In genomic region chr11:115506586-115506985, GRCm38 (mm10) we compare ENCODE assay signal across 20 mouse cellular contexts. TPM values are rescaled to one million over a fixed set of nuclear protein-coding genes. Genes with fewer than 3 reads are reported as not detected.
DNase-seq lines count a peak whose midpoint lies in the region; ATAC-seq and TF ChIP-seq lines count a peak whose summit lies in the region.
"Had no signal": no experiment of that assay in that cellular context is flagged by ENCODE, and none has a peak within 500 bp of the region (broad histone marks: within the 10 kb centered on the region; RNA-seq: fewer than 3 reads in every experiment).

No protein-coding gene starts in this region.

- peaks cover 53% of the 10 kb centered on the region for H3K4me1 ChIP-seq in heart, embryonic 11.5 days (ENCODE audit: control insufficient read depth, insufficient read depth, low read length)
- peaks cover 58% of the 10 kb centered on the region for H3K4me1 ChIP-seq in midbrain, embryonic 10.5 days
- peaks cover 15% of the 10 kb centered on the region for H3K4me1 ChIP-seq in midbrain, postnatal 0 days (ENCODE audit: insufficient read depth, low read length)

- H3K79me2 ChIP-seq in myocyte (ENCODE audit: control insufficient read depth, insufficient read depth), result peaks cover 84% of the 10 kb centered on the region

- H3K4me2 ChIP-seq in heart, embryonic 11.5 days, result no peak overlapping the region; the same call in 1 of the 2 replicates
- H3K4me2 ChIP-seq in midbrain, postnatal 0 days (ENCODE audit: low read depth, low read length, poor library complexity, severe bottlenecking), result no peak overlapping the region
- peak overlapping the region; percentile 10 for H3K4me2 ChIP-seq in myocyte (ENCODE audit: low read depth)
- H3K4me2 ChIP-seq: embryonic facial prominence, embryonic 12.5 days; lung, embryonic 14.5 days; midbrain, embryonic 11.5 days had no signal

- no peak for TF ChIP-seq CTCF in midbrain, postnatal 0 days (IDR thresholded peaks at IDR 0.05)

- intact Hi-C loops in heart, postnatal 36 days (cut with DNase I), result no loop called here

- peak overlapping the region; percentile 10; the same call in 1 of the 2 replicates for H3K27ac ChIP-seq in heart, embryonic 11.5 days (ENCODE audit: low read depth, low read length)
- H3K27ac ChIP-seq in midbrain, embryonic 10.5 days (replicated peaks), result no peak overlapping the region
- no peak overlapping the region for H3K27ac ChIP-seq in midbrain, postnatal 0 days (ENCODE audit: low read depth, low read length)
- H3K27ac ChIP-seq: embryonic facial prominence, embryonic 12.5 days; kidney, postnatal 0 days had no signal

- H3K9ac ChIP-seq in heart, embryonic 11.5 days (ENCODE audit: low read depth, low read length), result 0 out of 2 replicates have a peak overlapping the region, but pooled peaks have one; percentile 5
- H3K9ac ChIP-seq in midbrain, postnatal 0 days (replicated peaks; ENCODE audit: low read length, poor library complexity, severe bottlenecking), result no peak overlapping the region
- H3K9ac ChIP-seq: embryonic facial prominence, embryonic 12.5 days; lung, embryonic 14.5 days had no signal

- no peak overlapping the region for H3ac ChIP-seq in myocyte (ENCODE audit: control insufficient read depth, insufficient read length)

- no peaks in the 10 kb centered on the region for H3K27me3 ChIP-seq in heart, embryonic 11.5 days (ENCODE audit: control insufficient read depth, insufficient read depth, low read length)
- no peaks in the 10 kb centered on the region for H3K27me3 ChIP-seq in midbrain, embryonic 10.5 days (ENCODE audit: low read depth, poor library complexity, severe bottlenecking)
- H3K27me3 ChIP-seq in midbrain, postnatal 0 days (ENCODE audit: insufficient read depth, low read length), result no peaks in the 10 kb centered on the region
- no peaks in the 10 kb centered on the region for H3K27me3 ChIP-seq in myocyte (ENCODE audit: control insufficient read depth, insufficient read depth, insufficient read length)
- H3K27me3 ChIP-seq: embryonic facial prominence, embryonic 12.5 days had no signal

- WGBS in heart, embryonic 11.5 days (ENCODE audit: insufficient replicate concordance), result 55% methylated on average over 3 of the region's 3 CpGs
- 79% methylated on average over 3 of the region's 3 CpGs for WGBS in midbrain, embryonic 10.5 days
- WGBS in midbrain, postnatal 0 days, result 62% methylated on average over 3 of the region's 3 CpGs

- no peak for TF ChIP-seq POLR2A in myocyte (IDR thresholded peaks at IDR 0.05; ENCODE audit: insufficient read length, low read depth)

- H3K36me3 ChIP-seq in heart, embryonic 11.5 days (ENCODE audit: control insufficient read depth, insufficient read depth, low read length), result peaks cover 6% of the 10 kb centered on the region
- peaks cover 70% of the 10 kb centered on the region for H3K36me3 ChIP-seq in midbrain, embryonic 10.5 days
- H3K36me3 ChIP-seq in midbrain, postnatal 0 days (ENCODE audit: insufficient read depth, low read length), result peaks cover 7% of the 10 kb centered on the region
- H3K36me3 ChIP-seq in myocyte (ENCODE audit: control insufficient read depth, insufficient read depth), result peaks cover 12% of the 10 kb centered on the region

- H3K9me3 ChIP-seq in heart, embryonic 11.5 days (replicated peaks; ENCODE audit: control insufficient read depth, low read length), result no peaks in the 10 kb centered on the region
- no peaks in the 10 kb centered on the region for H3K9me3 ChIP-seq in midbrain, embryonic 10.5 days (replicated peaks)
- no peaks in the 10 kb centered on the region for H3K9me3 ChIP-seq in midbrain, postnatal 0 days (ENCODE audit: low read length)
- H3K9me3 ChIP-seq: embryonic facial prominence, embryonic 12.5 days had no signal

- no peak overlapping the region for H3K4me3 ChIP-seq in heart, embryonic 11.5 days (ENCODE audit: low read depth, low read length)
- H3K4me3 ChIP-seq in midbrain, embryonic 10.5 days, result 0 out of 2 replicates have a peak overlapping the region, but pooled peaks have one; percentile 2
- H3K4me3 ChIP-seq in midbrain, postnatal 0 days (ENCODE audit: low read depth, low read length), result no peak overlapping the region
- no peak overlapping the region for H3K4me3 ChIP-seq in myocyte
- H3K4me3 ChIP-seq: embryonic facial prominence, embryonic 12.5 days had no signal

- no peak for DNase-seq in heart, postnatal 36 days
- no peak for DNase-seq in midbrain, embryonic 10.5 days (ENCODE audit: low spot score)
- no peak for DNase-seq in midbrain, postnatal 0 days (ENCODE audit: low spot score)
- peak; percentile 80 for DNase-seq in liver
- DNase-seq in kidney, postnatal 14 days, result no peak
- DNase-seq in urinary bladder, postnatal 25 days (ENCODE audit: low spot score), result no peak
- DNase-seq: adrenal gland, adult 8-10 months; cerebellum, postnatal 25 days; layer of hippocampus, adult 9-11 months; lung, embryonic 14.5 days; thymus, postnatal 14 days had no signal

- ATAC-seq in heart, embryonic 11.5 days (replicated peaks; ENCODE audit: insufficient number of reproducible peaks, low FRiP score, low TSS enrichment), result peak; percentile 43; the same call in 1 of the 2 replicates
- no peak for ATAC-seq in midbrain, postnatal 0 days (ENCODE audit: low FRiP score)
- ATAC-seq: forebrain, embryonic 14.5 days had no signal

TF ChIP-seq in myocyte, 11 proteins besides CTCF, POLR2A, EP300 and RAD21:
- TF ChIP-seq TCF3 (IDR thresholded peaks at IDR 0.05; ENCODE audit: insufficient read length, low read depth) (no peak), CEBPB (IDR thresholded peaks at IDR 0.05; ENCODE audit: insufficient read depth, poor library complexity, severe bottlenecking) (no peak), MAX (IDR thresholded peaks at IDR 0.05; ENCODE audit: low read depth) (no peak), SRF (IDR thresholded peaks at IDR 0.05; ENCODE audit: control insufficient read depth, insufficient read length, low read depth) (no peak), E2F4 (IDR thresholded peaks at IDR 0.05; ENCODE audit: insufficient read depth) (no peak), REST (IDR thresholded peaks at IDR 0.05; ENCODE audit: insufficient read depth, insufficient read length) (no peak), TCF12 (IDR thresholded peaks at IDR 0.05; ENCODE audit: insufficient read depth, poor library complexity, severe bottlenecking) (no peak), MYOG (IDR thresholded peaks at IDR 0.05; ENCODE audit: control insufficient read depth in 1 of 3, insufficient read depth in 1 of 3, insufficient read length in 2 of 3, low read depth in 2 of 3) (peak in 1 of 3 experiments; percentile 50), MYOD1 (IDR thresholded peaks at IDR 0.05; ENCODE audit: control insufficient read depth in 1 of 3, insufficient read length in 2 of 3, low read depth in 2 of 3) (peak in 1 of 3 experiments; percentile 63), POLR2AphosphoS2 (IDR thresholded peaks at IDR 0.05; ENCODE audit: insufficient read length, low read depth) (no peak)

RNA-seq across cellular contexts. Expression of gene Jpt1, which starts 7.6 kb away (rescaled TPM):
- 434 and 457 TPM in 2 replicates for polyA plus RNA-seq in heart, embryonic 11.5 days (2014; fragmentation: Nextera tagmentation; extraction: Ambion mirVana)
- total RNA-seq in heart, postnatal 36 days (2021), result 100 to 1,000 TPM; 124 to 143 TPM
- polyA plus RNA-seq in midbrain, embryonic 10.5 days (2016; fragmentation: Nextera tagmentation; extraction: Ambion mirVana), result 780 and 877 TPM in 2 replicates
- 744 and 761 TPM in 2 replicates for total RNA-seq in midbrain, postnatal 0 days (2014; rRNA removed)
- 1,252 and 1,259 TPM in 2 replicates for polyA plus RNA-seq in midbrain, postnatal 0 days (2015; fragmentation: Nextera tagmentation; extraction: Ambion mirVana)
- polyA plus RNA-seq in myocyte (2012; fragmentation: generic; extraction: Trizol), result 386 TPM

RNA-seq across cellular contexts. Expression of gene Nt5c, which starts 14.9 kb away (rescaled TPM):
- polyA plus RNA-seq in heart, embryonic 11.5 days (2014; fragmentation: Nextera tagmentation; extraction: Ambion mirVana), result 70.5 and 76.3 TPM in 2 replicates
- total RNA-seq in heart, postnatal 36 days (2021), result 10 to 100 TPM; 13.1 to 14.2 TPM
- 87.7 and 89.7 TPM in 2 replicates for polyA plus RNA-seq in midbrain, embryonic 10.5 days (2016; fragmentation: Nextera tagmentation; extraction: Ambion mirVana)
- total RNA-seq in midbrain, postnatal 0 days (2014; rRNA removed), result 85.3 and 91.1 TPM in 2 replicates
- 131 and 133 TPM in 2 replicates for polyA plus RNA-seq in midbrain, postnatal 0 days (2015; fragmentation: Nextera tagmentation; extraction: Ambion mirVana)
- 64.0 TPM for polyA plus RNA-seq in myocyte (2012; fragmentation: generic; extraction: Trizol)

RNA-seq across cellular contexts. Expression of gene Sumo2, which starts 29.5 kb away (rescaled TPM):
- polyA plus RNA-seq in heart, embryonic 11.5 days (2014; fragmentation: Nextera tagmentation; extraction: Ambion mirVana), result 702 and 712 TPM in 2 replicates
- 100 to 1,000 TPM; 165 to 185 TPM for total RNA-seq in heart, postnatal 36 days (2021)
- polyA plus RNA-seq in midbrain, embryonic 10.5 days (2016; fragmentation: Nextera tagmentation; extraction: Ambion mirVana), result 1,440 and 1,519 TPM in 2 replicates
- 543 and 643 TPM in 2 replicates for total RNA-seq in midbrain, postnatal 0 days (2014; rRNA removed)
- polyA plus RNA-seq in midbrain, postnatal 0 days (2015; fragmentation: Nextera tagmentation; extraction: Ambion mirVana), result 972 and 1,028 TPM in 2 replicates
- polyA plus RNA-seq in myocyte (2012; fragmentation: generic; extraction: Trizol), result 176 TPM

RNA-seq across cellular contexts. Expression of gene Armc7, which starts 31.1 kb away (rescaled TPM):
- polyA plus RNA-seq in heart, embryonic 11.5 days (2014; fragmentation: Nextera tagmentation; extraction: Ambion mirVana), result 5.1 and 5.7 TPM in 2 replicates
- total RNA-seq in heart, postnatal 36 days (2021), result 1 to 10 TPM; 1.5 to 2.4 TPM
- 6.6 and 9.4 TPM in 2 replicates for polyA plus RNA-seq in midbrain, embryonic 10.5 days (2016; fragmentation: Nextera tagmentation; extraction: Ambion mirVana)
- total RNA-seq in midbrain, postnatal 0 days (2014; rRNA removed), result 9.0 and 14.0 TPM in 2 replicates
- polyA plus RNA-seq in midbrain, postnatal 0 days (2015; fragmentation: Nextera tagmentation; extraction: Ambion mirVana), result 12.9 and 13.4 TPM in 2 replicates
- polyA plus RNA-seq in myocyte (2012; fragmentation: generic; extraction: Trizol), result 6.2 TPM

RNA-seq across cellular contexts. Expression of gene Slc16a5, which starts 44.3 kb away (rescaled TPM):
- not detected in 2 replicates for polyA plus RNA-seq in heart, embryonic 11.5 days (2014; fragmentation: Nextera tagmentation; extraction: Ambion mirVana)
- not detected for total RNA-seq in heart, postnatal 36 days (2021)
- polyA plus RNA-seq in midbrain, embryonic 10.5 days (2016; fragmentation: Nextera tagmentation; extraction: Ambion mirVana), result 0.11 and 0.17 TPM in 2 replicates
- total RNA-seq in midbrain, postnatal 0 days (2014; rRNA removed), result not detected in 2 replicates
- 0.21 and 0.23 TPM in 2 replicates for polyA plus RNA-seq in midbrain, postnatal 0 days (2015; fragmentation: Nextera tagmentation; extraction: Ambion mirVana)
- 0.10 TPM for polyA plus RNA-seq in myocyte (2012; fragmentation: generic; extraction: Trizol)
- total RNA-seq: gastrocnemius, adult 18-20 months; heart, adult 8-10 months; left cerebral cortex, postnatal 36 days had no signal
- polyA plus RNA-seq: forebrain, embryonic 14.5 days; midbrain, embryonic 11.5 days had no signal
